Mouse (Mus musculus) kidney, embryonic 14.5 days (tissue): Measurements from ENCODE around the gene Als2. TPM values are rescaled to one million over a fixed set of nuclear protein-coding genes. Genes with fewer than 3 reads are reported as not detected.

ENCODE experiments used
- ATAC-seq: fragments of 200-750 bp; cut with Nextera tagmentation; 2 replicates; pipeline ENCODE4 v1.8.0; 2017; ENCODE audit warnings: moderate number of reproducible peaks, mild to moderate bottlenecking, moderate TSS enrichment, moderate library complexity; ENCODE audit not compliant: low FRiP score, low TSS enrichment
- H3K27ac ChIP-seq: fragments of 300-500 bp; sonication (generic); 2 replicates; pipeline ENCODE4 v1.5.1; 2014; ENCODE audit warnings: low read depth, mild to moderate bottlenecking, low read length, moderate library complexity, mixed read lengths
- H3K27me3 ChIP-seq: fragments of 300-500 bp; sonication (generic); 2 replicates; pipeline ENCODE4 v1.6.1; 2014; ENCODE audit warnings: mild to moderate bottlenecking, low read length; ENCODE audit not compliant: control insufficient read depth, insufficient read depth
- H3K36me3 ChIP-seq: fragments of 300-500 bp; sonication (generic); 2 replicates; pipeline ENCODE4 v1.6.1; 2014; ENCODE audit warnings: low read length, mixed read lengths; ENCODE audit not compliant: control insufficient read depth, insufficient read depth
- H3K4me1 ChIP-seq: fragments of 300-500 bp; sonication (generic); 2 replicates; pipeline ENCODE4 v1.6.1; 2014; ENCODE audit warnings: low read length, mixed read lengths; ENCODE audit not compliant: control insufficient read depth, insufficient read depth
- H3K4me2 ChIP-seq: fragments of 300-500 bp; sonication (generic); replicated peaks from 2 replicates; pipeline ENCODE4 v1.6.1; 2014; ENCODE audit warnings: low read depth, mild to moderate bottlenecking, low read length
- H3K4me3 ChIP-seq: fragments of 300-500 bp; sonication (generic); 2 replicates; pipeline ENCODE4 v1.5.1; 2014; ENCODE audit warnings: mild to moderate bottlenecking, low read length
- H3K9ac ChIP-seq: fragments of 300-500 bp; sonication (generic); 2 replicates; pipeline ENCODE4 v1.6.1; 2014; ENCODE audit warnings: low read depth, mild to moderate bottlenecking, low read length, moderate library complexity
- H3K9me3 ChIP-seq: fragments of 300-500 bp; sonication (generic); 2 replicates; pipeline ENCODE4 v1.6.1; 2016; ENCODE audit warnings: low read length; ENCODE audit not compliant: control insufficient read depth
- WGBS: fragments of 180-500 bp; shearing (Covaris S2); extraction: QIAGEN DNeasy Blood & Tissue Kit; methylation state at CpG from one replicate; pipeline ENCODE4 v1.1.7; 2014; 5-methylcytosine and 5-hydroxymethylcytosine counted together
- polyA plus RNA-seq: library from polyadenylated mRNA; unstranded; fragments of >200 nt; fragmentation: Nextera tagmentation; extraction: Ambion mirVana; gene quantifications from 2 replicates; pipeline ENCODE4 v1.2.1, GENCODE M21; 2014

The Als2 gene
- polyA plus RNA-seq, 1 experiment from 2014 or later = 13.7 TPM

DNA sequence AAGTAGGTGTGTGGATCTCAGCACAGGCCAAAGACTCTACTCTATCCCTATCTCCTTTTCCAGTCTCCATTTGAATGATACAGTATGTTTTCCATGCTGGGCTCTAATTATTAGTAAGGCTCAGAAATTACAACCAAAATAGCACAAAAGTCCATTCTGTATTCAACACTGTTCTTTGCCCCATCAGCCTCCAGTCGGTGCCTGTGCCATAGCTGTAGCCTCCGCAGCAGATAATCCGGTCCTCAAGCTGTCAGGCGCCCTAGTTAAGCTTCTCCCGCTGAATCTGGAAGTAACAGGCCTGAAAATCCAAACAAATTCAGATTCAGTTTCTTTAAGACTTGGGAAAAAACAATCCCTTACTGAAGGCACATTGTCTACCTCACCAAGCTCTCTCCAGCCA is 73.1 kb downstream of the Als2 start:
- Histone ChIP-seq H3K36me3 (peaks cover 17% of the 10 kb centered on the region; the same call in 1 of the 2 replicates), H3K27me3 (no peaks in the 10 kb centered on the region), H3K9me3 (no peaks in the 10 kb centered on the region), H3K27ac (no peak overlapping the region), H3K4me1 (no peaks in the 10 kb centered on the region), H3K4me3 (no peak overlapping the region), H3K4me2 (no peak overlapping the region), H3K9ac (no peak overlapping the region)
- no peak for ATAC-seq
- 79% methylated on average over 5 of the region's 5 CpGs for WGBS

DNA sequence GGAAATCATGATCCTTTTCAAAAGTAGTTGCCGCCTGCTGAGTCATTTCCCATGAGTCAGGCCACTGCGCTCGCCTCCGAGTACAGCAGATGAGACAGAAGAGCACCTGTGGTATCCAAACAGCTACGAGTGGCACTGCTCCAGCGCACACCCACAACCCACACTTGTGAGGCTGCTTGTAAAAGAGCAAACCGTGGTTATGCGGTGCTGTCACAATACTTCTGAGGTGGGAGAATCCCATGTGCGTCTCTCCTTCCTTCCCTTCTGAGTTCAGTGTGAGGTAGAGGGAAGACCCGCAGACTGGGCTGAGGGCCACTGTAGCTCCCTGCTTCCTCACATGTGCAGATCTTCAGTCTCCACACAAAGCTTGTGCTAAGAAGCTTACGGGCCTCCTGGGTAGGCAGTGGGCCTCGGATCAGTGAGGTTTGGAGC is 74.0 kb downstream of the Als2 start, which contains the start of gene Mpp4:
Gene Mpp4 (minus strand): TSS at position 360 of the 432 bp plus-strand sequence.
- Histone ChIP-seq H3K36me3 (peaks cover 17% of the 10 kb centered on the region; the same call in 1 of the 2 replicates), H3K4me3 (no peak within 1 kb of the TSS), H3K9me3 (no peaks in the 10 kb centered on the region), H3K4me2 (no peak within 1 kb of the TSS), H3K27me3 (no peaks in the 10 kb centered on the region), H3K27ac (no peak within 1 kb of the TSS), H3K4me1 (no peaks in the 10 kb centered on the region), H3K9ac (no peak within 1 kb of the TSS)
- 75% methylated on average over 12 of the region's 12 CpGs for WGBS
- ATAC-seq = no peak

DNA sequence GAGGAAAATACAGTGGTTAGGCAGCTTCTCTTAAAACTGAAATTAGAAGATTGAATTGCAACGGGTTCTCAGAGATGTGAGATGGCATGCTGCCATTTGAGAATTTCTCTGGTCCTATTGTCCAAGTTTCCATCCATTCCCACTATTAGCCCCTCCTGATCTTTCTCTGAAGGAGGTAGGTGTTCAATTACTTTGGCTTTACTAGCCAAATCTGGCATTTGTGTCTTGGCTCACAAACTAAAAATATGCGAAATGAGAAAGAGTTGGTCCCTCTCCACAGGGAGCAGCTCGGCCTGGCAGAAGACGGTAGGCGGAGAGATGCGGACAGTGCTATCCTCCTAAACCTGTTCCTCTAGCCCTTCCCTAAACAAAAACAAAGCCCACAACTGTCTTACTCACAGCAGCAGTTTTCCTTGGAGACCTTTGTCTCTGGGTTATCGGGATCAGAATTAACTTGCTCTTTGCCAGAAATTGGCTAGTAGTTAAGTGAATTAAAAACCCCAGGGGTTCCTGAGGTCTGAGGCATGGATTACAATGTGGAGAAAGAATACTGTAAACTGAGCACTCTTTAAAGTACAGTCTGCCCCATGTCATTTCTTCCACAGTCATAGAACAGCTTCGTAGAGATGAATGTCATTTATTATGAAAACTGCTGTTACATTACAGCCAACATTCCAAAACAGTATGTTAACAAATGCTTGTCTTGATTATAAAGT is 74.6 kb downstream of the Als2 start:
- ATAC-seq = no peak
- no peak overlapping the region for H3K4me3 ChIP-seq
- H3K9me3 ChIP-seq = no peaks in the 10 kb centered on the region
- 82% methylated on average over 8 of the region's 8 CpGs for WGBS
- no peaks in the 10 kb centered on the region for H3K4me1 ChIP-seq
- H3K4me2 ChIP-seq = no peak overlapping the region
- H3K9ac ChIP-seq = no peak overlapping the region
- no peak overlapping the region for H3K27ac ChIP-seq
- H3K27me3 ChIP-seq = no peaks in the 10 kb centered on the region
- peaks cover 17% of the 10 kb centered on the region; the same call in 1 of the 2 replicates for H3K36me3 ChIP-seq

DNA sequence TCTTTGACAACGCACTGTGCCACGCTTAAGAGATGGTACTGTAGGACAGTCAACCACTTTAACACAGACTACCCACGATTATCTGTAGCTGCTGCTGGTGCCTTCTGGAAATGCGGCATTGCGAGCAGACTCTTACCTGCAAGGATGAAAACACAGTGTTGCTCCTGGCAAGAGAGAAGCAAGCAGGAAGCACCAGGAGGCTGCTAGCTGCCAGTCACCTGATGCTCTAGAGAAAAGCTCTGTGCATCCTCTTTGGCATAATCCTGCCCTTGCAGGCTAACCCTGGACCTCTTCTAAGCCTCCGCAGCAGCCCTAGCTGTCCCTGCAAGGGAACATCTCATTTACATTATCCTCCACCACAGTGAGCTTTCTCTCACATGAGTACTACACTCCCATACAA is 75.6 kb downstream of the Als2 start:
- H3K27ac ChIP-seq = no peak overlapping the region
- WGBS = 88% methylated on average over 6 of the region's 6 CpGs
- H3K36me3 ChIP-seq = peaks cover 14% of the 10 kb centered on the region; the same call in 1 of the 2 replicates
- H3K9me3 ChIP-seq = no peaks in the 10 kb centered on the region
- no peak overlapping the region for H3K4me2 ChIP-seq
- H3K9ac ChIP-seq = no peak overlapping the region
- no peak overlapping the region for H3K4me3 ChIP-seq
- no peaks in the 10 kb centered on the region for H3K4me1 ChIP-seq
- ATAC-seq = no peak
- H3K27me3 ChIP-seq = no peaks in the 10 kb centered on the region

DNA sequence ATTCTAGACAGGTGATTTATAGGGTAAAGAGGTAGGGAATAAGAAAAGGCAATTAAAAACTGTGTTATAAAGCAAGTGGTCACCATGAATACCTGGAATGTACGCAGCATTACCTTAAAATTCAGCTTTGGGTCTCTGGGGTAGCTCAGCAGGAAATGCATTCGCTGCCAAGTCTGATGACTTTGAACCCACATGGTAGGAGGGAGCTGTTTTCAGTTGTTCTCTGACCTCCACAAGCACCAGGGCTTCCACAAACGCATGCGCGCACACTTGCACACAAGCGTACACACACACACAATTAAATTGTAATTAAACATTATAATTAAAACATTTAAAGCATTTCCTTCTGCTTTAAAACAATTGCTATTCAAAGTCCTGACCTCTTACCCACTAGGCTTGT is 76.2 kb downstream of the Als2 start:
- no peak overlapping the region for H3K9ac ChIP-seq
- no peaks in the 10 kb centered on the region for H3K27me3 ChIP-seq
- peaks cover 13% of the 10 kb centered on the region; the same call in 1 of the 2 replicates for H3K36me3 ChIP-seq
- whole genome bisulfite sequencing = 82% methylated on average over 6 of the region's 6 CpGs
- no peak overlapping the region for H3K4me3 ChIP-seq
- no peak overlapping the region for H3K27ac ChIP-seq
- no peaks in the 10 kb centered on the region for H3K4me1 ChIP-seq
- ATAC-seq = no peak
- no peak overlapping the region for H3K4me2 ChIP-seq
- H3K9me3 ChIP-seq = no peaks in the 10 kb centered on the region

DNA sequence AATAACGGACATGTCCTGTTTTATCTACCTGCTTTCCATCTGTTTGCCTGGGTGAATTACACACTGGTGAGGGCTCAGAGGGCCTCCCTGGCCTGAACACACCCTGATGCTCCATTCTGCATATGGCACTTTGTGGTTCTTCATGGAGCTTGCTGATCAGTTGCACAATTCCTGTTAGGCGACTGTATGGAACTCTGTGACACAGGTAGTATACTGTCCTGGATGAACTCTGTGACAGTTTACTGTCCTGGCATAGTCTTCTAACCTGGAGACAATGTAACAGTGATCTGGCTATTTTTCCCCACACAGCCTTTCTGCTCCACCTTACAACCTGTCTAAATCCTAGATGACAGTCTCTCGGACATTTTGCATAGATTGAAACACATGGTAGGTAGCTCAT is 77.9 kb downstream of the Als2 start:
- Histone ChIP-seq H3K4me2 (no peak overlapping the region), H3K4me1 (no peaks in the 10 kb centered on the region), H3K9ac (no peak overlapping the region), H3K4me3 (no peak overlapping the region), H3K9me3 (no peaks in the 10 kb centered on the region), H3K27ac (no peak overlapping the region), H3K36me3 (peaks cover 10% of the 10 kb centered on the region; the same call in 1 of the 2 replicates), H3K27me3 (no peaks in the 10 kb centered on the region)
- no peak for ATAC-seq
- WGBS = 91% methylated on average over 3 of the region's 3 CpGs

DNA sequence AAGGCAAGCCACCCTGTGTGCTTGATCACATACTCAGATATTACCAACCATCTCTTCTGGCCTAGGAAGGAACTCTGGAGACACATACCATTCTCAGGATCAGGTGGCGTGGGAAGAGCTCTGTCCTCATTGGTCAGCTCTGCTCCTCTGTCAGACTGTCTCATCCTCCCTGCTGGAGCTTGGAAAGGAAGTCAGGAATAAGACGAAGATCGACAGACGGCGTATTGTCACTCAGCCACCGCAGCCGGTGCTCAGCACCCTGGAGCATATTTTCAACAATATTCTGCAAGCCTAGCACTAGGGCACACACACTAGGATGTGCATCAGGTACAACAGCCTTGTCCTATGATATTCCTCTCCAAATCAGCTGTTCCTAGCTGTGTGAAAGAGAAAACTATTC is 78.5 kb downstream of the Als2 start:
- no peak for ATAC-seq
- Histone ChIP-seq H3K4me3 (no peak overlapping the region), H3K27me3 (no peaks in the 10 kb centered on the region), H3K9ac (no peak overlapping the region), H3K4me1 (no peaks in the 10 kb centered on the region), H3K4me2 (no peak overlapping the region), H3K36me3 (peaks cover 4% of the 10 kb centered on the region; the same call in 1 of the 2 replicates), H3K27ac (no peak overlapping the region), H3K9me3 (no peaks in the 10 kb centered on the region)
- 82% methylated on average over 7 of the region's 7 CpGs for WGBS

DNA sequence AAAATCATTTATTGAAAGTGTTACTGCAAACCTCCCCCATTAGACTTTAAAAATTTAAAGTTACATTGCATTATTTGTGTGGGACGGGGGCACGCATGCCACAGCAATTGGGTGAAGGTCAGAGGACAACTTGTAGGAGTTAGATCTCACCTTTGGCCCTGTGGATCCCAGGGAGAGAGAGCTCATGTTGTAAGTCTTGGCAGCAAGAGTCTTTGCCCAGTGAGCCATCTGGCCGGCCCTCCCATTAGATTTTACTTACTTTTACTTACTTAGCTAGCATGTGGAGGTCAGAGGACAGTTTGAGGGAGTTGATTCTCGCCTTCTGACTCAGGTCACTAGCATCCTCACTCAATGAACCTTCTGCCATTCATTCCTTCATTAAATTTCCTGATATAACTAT is 79.2 kb downstream of the Als2 start:
- no peak overlapping the region for H3K9ac ChIP-seq
- H3K27me3 ChIP-seq = no peaks in the 10 kb centered on the region
- no peak overlapping the region for H3K4me3 ChIP-seq
- H3K9me3 ChIP-seq = no peaks in the 10 kb centered on the region
- no peak for ATAC-seq
- H3K4me2 ChIP-seq = no peak overlapping the region
- no peak overlapping the region for H3K27ac ChIP-seq
- no peaks in the 10 kb centered on the region for H3K36me3 ChIP-seq
- no peaks in the 10 kb centered on the region for H3K4me1 ChIP-seq
- WGBS = 78% methylated on average over 4 of the region's 4 CpGs

DNA sequence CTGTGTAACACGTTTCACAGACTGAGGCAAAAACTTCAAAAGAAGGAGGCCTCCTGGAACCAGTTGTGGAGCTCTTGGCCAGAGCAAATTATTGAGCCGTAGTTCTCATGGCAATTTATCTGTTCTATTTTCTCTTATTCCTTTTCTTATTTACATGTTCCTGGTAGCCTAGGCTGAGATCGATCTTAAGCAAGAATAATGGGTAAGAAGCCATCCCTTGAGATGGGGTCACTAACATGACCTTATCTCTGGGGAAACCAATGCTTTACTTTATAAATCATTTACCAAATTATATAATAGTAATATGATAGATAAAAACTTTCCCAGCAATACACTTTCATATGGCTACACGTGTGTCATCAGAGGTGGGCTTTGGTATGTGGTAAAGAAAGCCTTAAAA is 84.7 kb downstream of the Als2 start:
- Histone ChIP-seq H3K9me3 (no peaks in the 10 kb centered on the region), H3K27ac (no peak overlapping the region), H3K27me3 (no peaks in the 10 kb centered on the region), H3K4me1 (no peaks in the 10 kb centered on the region), H3K4me2 (no peak overlapping the region), H3K36me3 (no peaks in the 10 kb centered on the region), H3K9ac (no peak overlapping the region), H3K4me3 (no peak overlapping the region)
- 65% methylated on average over 4 of the region's 4 CpGs for WGBS
- no peak for ATAC-seq
